Mouse (Mus musculus): ENCODE data around the gene Mybph. TPM values are rescaled to one million over a fixed set of nuclear protein-coding genes. Genes with fewer than 3 reads are reported as not detected.

Gene Mybph
- polyA plus RNA-seq (2012; rRNA removed; ENCODE audit: low replicate concordance) = 0.35 and 84.8 TPM in 2 replicates

DNA sequence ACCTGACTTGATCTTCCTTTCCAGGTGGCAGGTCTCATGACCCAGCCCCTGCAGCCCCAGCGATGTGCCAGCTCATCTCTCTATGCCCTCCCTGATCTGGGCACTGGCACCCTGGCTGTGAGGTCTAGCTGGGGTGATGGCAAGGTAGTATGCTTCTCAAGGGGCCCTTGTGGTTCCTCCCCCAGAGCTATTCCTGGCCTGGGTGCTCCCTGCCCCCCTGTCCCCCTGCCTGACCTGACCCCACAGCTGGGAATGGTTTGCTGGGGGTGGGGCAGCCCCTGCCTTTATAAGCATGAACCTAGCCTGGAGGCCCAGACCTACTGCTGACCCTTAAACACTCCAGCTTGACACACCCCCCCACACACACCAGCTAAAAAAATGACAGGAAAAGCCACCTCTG lies at the start of gene Mybph:
Mybph (plus strand) TSS at position 323 of the 400 bp plus-strand sequence.

DNA sequence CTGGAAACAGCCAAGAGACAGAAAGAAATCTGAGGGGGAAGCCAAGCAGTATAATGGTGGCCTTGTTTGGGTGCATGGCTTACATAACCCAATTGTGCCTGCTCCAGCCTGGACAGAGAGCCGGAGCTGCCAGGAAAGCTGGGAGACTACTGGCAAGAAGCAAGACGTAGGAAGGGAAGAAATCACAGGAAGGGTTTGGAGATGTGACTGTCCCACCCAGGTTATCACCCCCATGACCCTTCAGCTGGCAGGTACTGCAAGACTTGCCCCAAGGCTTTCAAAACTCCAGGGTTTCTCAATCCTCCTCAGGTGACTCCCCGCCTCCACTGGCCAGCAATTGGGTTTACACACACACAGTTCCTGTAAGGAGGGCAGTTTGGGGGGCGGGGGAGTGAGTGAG lies 11.2 kb upstream of the Mybph start, which contains the start of gene Chil1:
Chil1 (plus strand) TSS at position 152 of the 400 bp plus-strand sequence.

DNA sequence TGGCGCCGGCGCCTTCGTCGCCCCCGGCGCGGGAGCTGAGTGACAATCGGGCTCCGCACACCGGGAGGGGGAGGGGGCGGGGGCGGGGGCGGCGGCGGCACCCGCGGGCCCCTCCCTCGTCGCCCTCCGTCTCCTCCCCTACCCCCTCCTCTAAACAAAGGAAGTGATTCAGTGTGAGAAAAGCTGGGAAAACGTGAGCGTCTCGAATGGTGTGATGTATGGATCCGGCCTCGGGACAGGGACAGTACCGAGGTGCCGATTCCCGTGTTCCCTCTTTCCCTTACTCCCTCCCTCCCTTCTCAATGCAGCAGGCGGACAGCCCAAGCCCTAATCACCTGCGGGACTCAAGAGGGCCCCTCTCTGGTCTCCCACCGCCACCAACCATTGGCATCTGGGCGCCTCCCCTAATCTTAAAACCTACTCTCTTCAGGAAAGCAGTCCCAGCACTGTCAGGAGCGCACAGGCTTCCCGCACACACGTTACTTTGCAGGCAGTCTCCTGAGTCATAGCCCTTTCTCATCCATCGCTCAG lies 42.2 kb downstream of the Mybph start, which contains the start of gene Adora1:
Adora1 (minus strand) TSS at position 41 of the 531 bp plus-strand sequence.

Other genes with a start within 250 kb of the Mybph start
- gene Fmod, start 156.2 kb upstream of the Mybph start, polyA plus RNA-seq (2012; rRNA removed; ENCODE audit: low replicate concordance) = 10.6 and 11.6 TPM in 2 replicates
- 56.0 and 72.6 TPM in 2 replicates for gene Btg2, start 114.3 kb upstream of the Mybph start, polyA plus RNA-seq (2012; rRNA removed; ENCODE audit: low replicate concordance)
- 0.29 and 2.8 TPM in 2 replicates for gene Chit1, start 82.2 kb upstream of the Mybph start, polyA plus RNA-seq (2012; rRNA removed; ENCODE audit: low replicate concordance)
- 39.0 and 44.0 TPM in 2 replicates for gene Chil1, start 11.3 kb upstream of the Mybph start, polyA plus RNA-seq (2012; rRNA removed; ENCODE audit: low replicate concordance)
- 49.7 and 69.5 TPM in 2 replicates for gene Adora1, start 42.0 kb downstream of the Mybph start, polyA plus RNA-seq (2012; rRNA removed; ENCODE audit: low replicate concordance)
- gene Myog, start 96.5 kb downstream of the Mybph start, polyA plus RNA-seq (2012; rRNA removed; ENCODE audit: low replicate concordance) = 2.5 TPM in 1 of 2 replicates, not detected in the other
- 14.4 and 18.9 TPM in 2 replicates for gene Ppfia4, start 139.5 kb downstream of the Mybph start, polyA plus RNA-seq (2012; rRNA removed; ENCODE audit: low replicate concordance)
- gene Tmem183a, start 168.5 kb downstream of the Mybph start, polyA plus RNA-seq (2012; rRNA removed; ENCODE audit: low replicate concordance) = 46.1 and 75.4 TPM in 2 replicates
- gene 4933406M09Rik, start 192.5 kb downstream of the Mybph start, polyA plus RNA-seq (2012; rRNA removed; ENCODE audit: low replicate concordance) = not detected in 2 replicates
- 39.2 and 96.5 TPM in 2 replicates for gene Cyb5r1, start 212.1 kb downstream of the Mybph start, polyA plus RNA-seq (2012; rRNA removed; ENCODE audit: low replicate concordance)
- gene Adipor1, start 221.9 kb downstream of the Mybph start, polyA plus RNA-seq (2012; rRNA removed; ENCODE audit: low replicate concordance) = 112 and 149 TPM in 2 replicates

All from mammary gland, adult 2 months (tissue).